Mouse (Mus musculus) liver, embryonic 13.5 days (tissue): ENCODE data around the gene Sun1. TPM values are rescaled to one million over a fixed set of nuclear protein-coding genes. Genes with fewer than 3 reads are reported as not detected.
A peak's percentile ranks its signal among the peaks of the same experiment; 100 is the strongest.

ENCODE experiments used
- ATAC-seq: fragments of 200-750 bp; cut with Nextera tagmentation; 2 replicates; pipeline ENCODE4 v1.8.0; 2017; ENCODE audit warnings: low read depth, mild to moderate bottlenecking, moderate number of reproducible peaks, moderate library complexity
- DNase-seq: peaks from one replicate; pipeline ENCODE4 v3.0.0; 2022
- H3K27ac ChIP-seq: fragments of 300-500 bp; sonication (generic); 2 replicates; pipeline ENCODE4 v1.5.1; 2015; ENCODE audit warnings: moderate library complexity, mild to moderate bottlenecking, inconsistent platforms
- H3K27me3 ChIP-seq: fragments of 300-500 bp; sonication (generic); 2 replicates; pipeline ENCODE4 v1.6.1; 2015; ENCODE audit warnings: mild to moderate bottlenecking, inconsistent platforms
- H3K36me3 ChIP-seq: fragments of 300-500 bp; sonication (generic); 2 replicates; pipeline ENCODE4 v1.6.1; 2015; ENCODE audit warnings: mild to moderate bottlenecking, inconsistent platforms
- H3K4me1 ChIP-seq: fragments of 300-500 bp; sonication (generic); replicated peaks from 2 replicates; pipeline ENCODE4 v1.6.1; 2015; ENCODE audit warnings: inconsistent platforms
- H3K4me2 ChIP-seq: fragments of 300-500 bp; sonication (generic); 2 replicates; pipeline ENCODE4 v1.6.1; 2015; ENCODE audit warnings: inconsistent platforms, mild to moderate bottlenecking, moderate library complexity
- H3K4me3 ChIP-seq: fragments of 300-500 bp; sonication (generic); replicated peaks from 2 replicates; pipeline ENCODE4 v1.5.1; 2015; ENCODE audit warnings: mild to moderate bottlenecking, inconsistent platforms
- H3K9ac ChIP-seq: fragments of 300-500 bp; sonication (generic); 2 replicates; pipeline ENCODE4 v1.6.1; 2015; ENCODE audit warnings: mild to moderate bottlenecking, inconsistent platforms
- H3K9me3 ChIP-seq: fragments of 300-500 bp; sonication (generic); replicated peaks from 2 replicates; pipeline ENCODE4 v1.6.1; 2016; ENCODE audit warnings: inconsistent platforms
- WGBS: fragments of 180-500 bp; shearing (Covaris S2); methylation state at CpG from one replicate; pipeline ENCODE4 v1.1.7; 2015; ENCODE audit not compliant: insufficient replicate concordance; 5-methylcytosine and 5-hydroxymethylcytosine counted together
- polyA plus RNA-seq: library from polyadenylated mRNA; unstranded; fragments of >200 nt; fragmentation: Nextera tagmentation; extraction: Ambion mirVana; gene quantifications from 2 replicates; pipeline ENCODE4 v1.2.1, GENCODE M21; 2015

Sun1 gene
- polyA plus RNA-seq, 1 experiment from 2014 or later = 20.9 TPM

GRCm38 (mm10) chr5:139287099-139287498, 86.7 kb downstream of the Sun1 start:
- Histone ChIP-seq H3K9ac (no peak overlapping the region), H3K27me3 (no peaks in the 10 kb centered on the region), H3K4me3 (no peak overlapping the region), H3K9me3 (0 out of 2 replicates have a peak, but pooled peaks cover 5% of the 10 kb centered on the region), H3K27ac (peak overlapping the region; percentile 67), H3K36me3 (no peaks in the 10 kb centered on the region), H3K4me1 (peaks cover 42% of the 10 kb centered on the region), H3K4me2 (peak overlapping the region; percentile 20; the same call in 1 of the 2 replicates)
- ATAC-seq (peak; percentile 75), DNase-seq (peak; percentile 51)
- WGBS = 14% methylated on average over 5 of the region's 5 CpGs

- Histone ChIP-seq H3K27me3 (no peaks in the 10 kb centered on the region), H3K27ac (peak overlapping the region; percentile 67), H3K4me3 (no peak overlapping the region), H3K4me2 (peak overlapping the region; percentile 20; the same call in 1 of the 2 replicates), H3K36me3 (no peaks in the 10 kb centered on the region), H3K4me1 (peaks cover 42% of the 10 kb centered on the region), H3K9me3 (0 out of 2 replicates have a peak, but pooled peaks cover 5% of the 10 kb centered on the region), H3K9ac (no peak overlapping the region)
- DNase-seq (no peak), ATAC-seq (no peak)
- WGBS = 57% methylated on average over 4 of the region's 4 CpGs
Observed at GRCm38 (mm10) chr5:139287787-139288186, 87.3 kb downstream of the Sun1 start.

GRCm38 (mm10) chr5:139288591-139288990, 88.2 kb downstream of the Sun1 start:
- WGBS = 69% methylated on average over 4 of the region's 4 CpGs
- no peak overlapping the region for H3K9ac ChIP-seq
- H3K27me3 ChIP-seq = no peaks in the 10 kb centered on the region
- 0 out of 2 replicates have a peak, but pooled peaks cover 4% of the 10 kb centered on the region for H3K9me3 ChIP-seq
- ATAC-seq = no peak
- H3K4me2 ChIP-seq = no peak overlapping the region
- no peaks in the 10 kb centered on the region for H3K36me3 ChIP-seq
- H3K4me1 ChIP-seq = peaks cover 42% of the 10 kb centered on the region
- peak overlapping the region; percentile 67 for H3K27ac ChIP-seq
- H3K4me3 ChIP-seq = no peak overlapping the region
- no peak for DNase-seq

GRCm38 (mm10) chr5:139290467-139291259, 90.2 kb downstream of the Sun1 start:
- no peak overlapping the region for H3K4me2 ChIP-seq
- no peaks in the 10 kb centered on the region for H3K9me3 ChIP-seq
- H3K27ac ChIP-seq = no peak overlapping the region
- no peaks in the 10 kb centered on the region for H3K36me3 ChIP-seq
- H3K9ac ChIP-seq = no peak overlapping the region
- no peaks in the 10 kb centered on the region for H3K27me3 ChIP-seq
- DNase-seq = no peak
- 73% methylated on average over 12 of the region's 12 CpGs for WGBS
- no peak for ATAC-seq
- H3K4me3 ChIP-seq = no peak overlapping the region
- H3K4me1 ChIP-seq = peaks cover 32% of the 10 kb centered on the region

- H3K4me1 ChIP-seq = peaks cover 19% of the 10 kb centered on the region
- no peak overlapping the region for H3K27ac ChIP-seq
- no peak overlapping the region for H3K4me2 ChIP-seq
- 59% methylated on average over 6 of the region's 6 CpGs for WGBS
- no peaks in the 10 kb centered on the region for H3K36me3 ChIP-seq
- H3K4me3 ChIP-seq = no peak overlapping the region
- no peak overlapping the region for H3K9ac ChIP-seq
- no peaks in the 10 kb centered on the region for H3K27me3 ChIP-seq
- H3K9me3 ChIP-seq = no peaks in the 10 kb centered on the region
- DNase-seq = no peak
- no peak for ATAC-seq
Observed at GRCm38 (mm10) chr5:139291811-139292560, 91.5 kb downstream of the Sun1 start.

GRCm38 (mm10) chr5:139294089-139294488, 93.7 kb downstream of the Sun1 start:
- H3K4me2 ChIP-seq = no peak overlapping the region
- no peak overlapping the region for H3K27ac ChIP-seq
- peaks cover 5% of the 10 kb centered on the region for H3K4me1 ChIP-seq
- 60% methylated on average over 2 of the region's 2 CpGs for WGBS
- H3K4me3 ChIP-seq = no peak overlapping the region
- H3K9me3 ChIP-seq = no peaks in the 10 kb centered on the region
- no peaks in the 10 kb centered on the region for H3K27me3 ChIP-seq
- H3K36me3 ChIP-seq = no peaks in the 10 kb centered on the region
- ATAC-seq (no peak), DNase-seq (no peak)
- no peak overlapping the region for H3K9ac ChIP-seq

GRCm38 (mm10) chr5:139297092-139297491, 96.7 kb downstream of the Sun1 start:
- Histone ChIP-seq H3K4me2 (no peak overlapping the region), H3K9ac (no peak overlapping the region), H3K9me3 (no peaks in the 10 kb centered on the region), H3K36me3 (no peaks in the 10 kb centered on the region), H3K27ac (no peak overlapping the region), H3K27me3 (no peaks in the 10 kb centered on the region), H3K4me3 (no peak overlapping the region), H3K4me1 (peaks cover 12% of the 10 kb centered on the region)
- 83% methylated on average over 10 of the region's 10 CpGs for WGBS
- DNase-seq (no peak), ATAC-seq (no peak)

GRCm38 (mm10) chr5:139297745-139298144, 97.3 kb downstream of the Sun1 start:
- H3K4me2 ChIP-seq = no peak overlapping the region
- H3K36me3 ChIP-seq = no peaks in the 10 kb centered on the region
- no peak for ATAC-seq
- 73% methylated on average over 5 of the region's 5 CpGs for WGBS
- no peaks in the 10 kb centered on the region for H3K27me3 ChIP-seq
- H3K27ac ChIP-seq = no peak overlapping the region
- no peaks in the 10 kb centered on the region for H3K9me3 ChIP-seq
- no peak overlapping the region for H3K9ac ChIP-seq
- peaks cover 12% of the 10 kb centered on the region for H3K4me1 ChIP-seq
- DNase-seq = no peak
- no peak overlapping the region for H3K4me3 ChIP-seq

Other genes with a start within 250 kb of the Sun1 start
- 2.2 and 2.3 TPM in 2 replicates for gene Pdgfa, start 203.3 kb upstream of the Sun1 start, polyA plus RNA-seq
- 2.5 and 2.6 TPM in 2 replicates for gene Prkar1b, start 50.6 kb upstream of the Sun1 start, polyA plus RNA-seq
- gene Dnaaf5, start 50.4 kb upstream of the Sun1 start, polyA plus RNA-seq = 2.4 and 3.6 TPM in 2 replicates
- gene Get4, start 51.7 kb downstream of the Sun1 start, polyA plus RNA-seq = 135 and 141 TPM in 2 replicates
- 2.6 and 3.3 TPM in 2 replicates for gene Adap1, start 125.0 kb downstream of the Sun1 start, polyA plus RNA-seq
- gene Cox19, start 150.8 kb downstream of the Sun1 start, polyA plus RNA-seq = 68.5 and 72.3 TPM in 2 replicates
- not detected in 2 replicates for gene Cyp2w1, start 152.0 kb downstream of the Sun1 start, polyA plus RNA-seq
- 18.8 and 20.2 TPM in 2 replicates for gene Gpr146, start 177.1 kb downstream of the Sun1 start, polyA plus RNA-seq
- gene C130050O18Rik, start 204.6 kb downstream of the Sun1 start, polyA plus RNA-seq = 0.89 and 1.1 TPM in 2 replicates
- 0.17 and 0.31 TPM in 2 replicates for gene Gper1, start 222.5 kb downstream of the Sun1 start, polyA plus RNA-seq